Mouse (Mus musculus) midbrain, embryonic 12.5 days (tissue): ENCODE data around the gene Lgalsl. TPM values are rescaled to one million over a fixed set of nuclear protein-coding genes. Genes with fewer than 3 reads are reported as not detected.

Source experiments
- ATAC-seq: fragments of 200-750 bp; cut with Nextera tagmentation; 2 replicates; pipeline ENCODE4 v1.8.0; 2017; ENCODE audit warnings: low read depth, moderate TSS enrichment, moderate library complexity; ENCODE audit not compliant: low FRiP score
- H3K27ac ChIP-seq: fragments of 300-500 bp; sonication (generic); replicated peaks from 2 replicates; pipeline ENCODE4 v1.5.1; 2016; ENCODE audit warnings: mild to moderate bottlenecking
- H3K27me3 ChIP-seq: fragments of 300-500 bp; sonication (generic); 2 replicates; pipeline ENCODE4 v1.6.1; 2016; ENCODE audit warnings: mild to moderate bottlenecking
- H3K36me3 ChIP-seq: fragments of 300-500 bp; sonication (generic); 2 replicates; pipeline ENCODE4 v1.6.1; 2016
- H3K4me1 ChIP-seq: fragments of 300-500 bp; sonication (generic); 2 replicates; pipeline ENCODE4 v1.6.1; 2016
- H3K4me2 ChIP-seq: fragments of 300-500 bp; sonication (generic); replicated peaks from 2 replicates; pipeline ENCODE4 v1.6.1; 2016; ENCODE audit warnings: mild to moderate bottlenecking, moderate library complexity
- H3K4me3 ChIP-seq: fragments of 300-500 bp; sonication (generic); 2 replicates; pipeline ENCODE4 v1.5.1; 2016; ENCODE audit warnings: mild to moderate bottlenecking
- H3K9ac ChIP-seq: fragments of 300-500 bp; sonication (generic); replicated peaks from 2 replicates; pipeline ENCODE4 v1.6.1; 2016; ENCODE audit warnings: mild to moderate bottlenecking, moderate library complexity
- H3K9me3 ChIP-seq: fragments of 300-500 bp; sonication (generic); 2 replicates; pipeline ENCODE4 v1.6.1; 2016; ENCODE audit warnings: mild to moderate bottlenecking
- WGBS: fragments of 180-500 bp; shearing (Covaris S2); methylation state at CpG from one replicate; pipeline ENCODE4 v1.1.7; 2016; 5-methylcytosine and 5-hydroxymethylcytosine counted together
- polyA plus RNA-seq: library from polyadenylated mRNA; unstranded; fragments of >200 nt; fragmentation: Nextera tagmentation; extraction: Ambion mirVana; gene quantifications from 2 replicates; pipeline ENCODE4 v1.2.1, GENCODE M21; 2016

Lgalsl gene
- polyA plus RNA-seq, 1 experiment from 2014 or later, result 43.1 TPM

DNA sequence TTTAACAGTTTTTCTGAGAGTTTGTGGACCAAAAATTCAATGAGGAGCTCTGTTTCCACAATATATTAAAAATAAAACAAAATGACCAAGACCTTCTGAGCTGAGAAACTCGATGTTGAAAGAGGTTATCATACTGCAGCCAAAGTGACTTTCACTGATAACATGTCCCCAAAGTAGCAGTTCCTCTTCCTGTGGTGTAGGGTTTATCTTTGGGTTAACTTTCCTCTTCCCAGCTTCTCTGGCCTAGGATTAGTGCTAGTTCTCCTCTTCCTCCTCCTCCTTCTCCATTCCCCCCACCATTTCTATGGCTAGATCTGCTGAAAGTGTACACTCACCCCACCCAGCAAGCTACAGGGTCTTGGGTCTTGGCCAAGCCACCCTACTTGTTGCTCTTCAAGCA, 52.6 kb downstream of the Lgalsl start:
- no peak overlapping the region for H3K27ac ChIP-seq
- H3K9me3 ChIP-seq, result no peaks in the 10 kb centered on the region
- H3K4me2 ChIP-seq, result no peak overlapping the region
- no peak overlapping the region for H3K9ac ChIP-seq
- ATAC-seq, result no peak
- no peak overlapping the region for H3K4me3 ChIP-seq
- 79% methylated on average over 1 of the region's 1 CpGs for WGBS
- H3K27me3 ChIP-seq, result no peaks in the 10 kb centered on the region
- no peaks in the 10 kb centered on the region for H3K36me3 ChIP-seq
- H3K4me1 ChIP-seq, result peaks cover 6% of the 10 kb centered on the region; the same call in 1 of the 2 replicates

DNA sequence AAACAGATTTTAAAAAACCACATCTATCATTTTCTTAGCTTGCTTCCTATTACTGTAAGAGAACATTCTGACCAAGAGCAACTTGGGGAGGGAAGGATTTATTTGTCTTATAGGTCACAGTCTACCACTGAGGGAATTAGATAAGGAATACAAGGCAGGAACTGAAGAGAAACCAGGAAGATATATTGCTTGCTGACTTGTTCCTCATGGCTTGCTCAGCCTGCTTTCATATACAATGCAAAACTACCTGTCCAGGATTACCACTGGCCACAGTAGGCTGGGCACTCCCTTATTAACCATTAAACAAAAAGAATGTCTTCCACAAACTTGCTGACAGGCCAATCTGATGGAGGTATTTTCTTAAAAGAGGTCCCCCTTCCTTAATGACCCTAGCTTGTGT, 54.2 kb downstream of the Lgalsl start:
- no peaks in the 10 kb centered on the region for H3K36me3 ChIP-seq
- H3K27me3 ChIP-seq, result no peaks in the 10 kb centered on the region
- H3K4me2 ChIP-seq, result no peak overlapping the region
- no peaks in the 10 kb centered on the region for H3K9me3 ChIP-seq
- no peak overlapping the region for H3K27ac ChIP-seq
- peaks cover 6% of the 10 kb centered on the region; the same call in 1 of the 2 replicates for H3K4me1 ChIP-seq
- H3K4me3 ChIP-seq, result no peak overlapping the region
- no peak for ATAC-seq
- H3K9ac ChIP-seq, result no peak overlapping the region

Other genes starting within 250 kb of the Lgalsl start
- gene Aftph, start 89.5 kb downstream of the Lgalsl start, polyA plus RNA-seq, result 34.8 and 37.8 TPM in 2 replicates